Mouse (Mus musculus): ENCODE results near the gene Gtf3c5.

The Gtf3c5 gene

DNA sequence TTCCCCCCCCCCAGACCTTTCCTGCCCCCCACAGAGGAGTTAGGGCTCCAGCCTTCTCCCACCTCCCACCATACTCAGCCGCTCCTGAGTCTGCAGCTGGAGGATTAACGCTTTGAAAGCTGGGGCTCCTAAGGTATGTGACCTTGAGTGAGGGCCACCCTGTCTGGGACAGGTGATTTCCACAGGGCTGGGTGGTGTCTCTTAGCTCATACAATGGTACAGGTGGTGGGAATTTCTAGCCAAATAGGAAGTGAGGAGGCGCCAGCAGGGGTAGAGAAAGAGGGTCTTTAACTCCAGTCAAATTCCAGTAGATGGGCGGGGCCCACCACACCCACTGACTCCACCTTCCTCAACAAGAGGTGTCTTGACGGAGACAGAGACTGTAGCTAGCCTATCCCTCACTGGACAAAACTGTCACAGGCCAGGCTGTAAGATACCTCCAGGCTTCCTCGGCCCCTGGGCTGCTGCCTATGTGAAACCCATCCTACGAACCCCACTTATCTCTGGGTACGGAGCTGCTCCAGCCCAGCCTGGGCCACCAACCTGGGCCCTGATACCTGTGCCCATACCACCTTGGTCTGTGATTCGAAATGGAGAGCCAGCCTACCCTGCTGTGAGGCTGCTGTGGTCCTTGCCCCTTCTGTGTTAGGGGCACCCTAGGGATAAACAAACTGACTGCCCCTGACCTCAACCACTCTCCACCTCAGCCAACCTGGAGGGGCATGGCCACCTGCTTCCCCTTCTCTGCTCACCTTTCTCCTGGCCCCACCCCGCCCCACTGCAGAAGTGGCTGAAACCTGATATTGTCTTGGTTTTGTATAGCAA lies 24.0 kb upstream of the Gtf3c5 start:
- DNase-seq (ENCODE audit: low spot score in 2 of 2): no peak

DNA sequence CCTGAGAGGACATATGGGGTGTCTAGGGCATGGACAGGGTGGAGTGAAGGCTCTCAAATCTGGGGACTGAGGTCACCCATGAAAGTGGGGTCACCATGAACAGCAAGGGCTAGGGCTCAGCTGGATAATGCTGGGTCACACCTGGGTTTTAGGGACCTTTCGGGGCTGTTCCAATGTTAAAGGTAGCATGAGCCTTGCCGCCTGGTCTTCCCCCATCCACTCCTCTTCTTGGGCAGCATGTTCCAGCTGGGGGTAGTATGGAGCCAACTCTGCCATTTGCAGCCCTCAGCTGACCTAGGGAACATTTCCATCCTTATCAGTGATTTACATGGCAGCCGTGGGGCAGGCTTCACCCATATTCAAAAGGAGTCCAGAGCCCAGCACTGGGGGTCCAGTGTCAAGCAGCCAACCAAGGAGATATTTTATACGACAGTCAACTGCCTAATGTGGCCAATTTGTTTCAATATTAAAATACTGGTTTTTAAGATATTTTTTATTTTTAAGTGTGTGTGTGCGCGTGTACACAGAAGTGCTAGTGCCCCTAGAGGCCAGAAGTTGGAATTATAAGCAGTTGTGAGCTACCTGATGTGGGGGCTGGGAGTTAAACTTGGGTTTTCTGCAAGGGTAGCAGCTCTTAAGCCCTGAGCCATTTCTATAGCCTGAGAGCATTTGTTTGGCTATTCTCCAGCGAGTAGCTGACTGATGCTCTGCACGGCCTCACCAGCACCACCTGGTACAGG lies 23.2 kb upstream of the Gtf3c5 start:
- no peak for DNase-seq (ENCODE audit: low spot score in 2 of 2)

DNA sequence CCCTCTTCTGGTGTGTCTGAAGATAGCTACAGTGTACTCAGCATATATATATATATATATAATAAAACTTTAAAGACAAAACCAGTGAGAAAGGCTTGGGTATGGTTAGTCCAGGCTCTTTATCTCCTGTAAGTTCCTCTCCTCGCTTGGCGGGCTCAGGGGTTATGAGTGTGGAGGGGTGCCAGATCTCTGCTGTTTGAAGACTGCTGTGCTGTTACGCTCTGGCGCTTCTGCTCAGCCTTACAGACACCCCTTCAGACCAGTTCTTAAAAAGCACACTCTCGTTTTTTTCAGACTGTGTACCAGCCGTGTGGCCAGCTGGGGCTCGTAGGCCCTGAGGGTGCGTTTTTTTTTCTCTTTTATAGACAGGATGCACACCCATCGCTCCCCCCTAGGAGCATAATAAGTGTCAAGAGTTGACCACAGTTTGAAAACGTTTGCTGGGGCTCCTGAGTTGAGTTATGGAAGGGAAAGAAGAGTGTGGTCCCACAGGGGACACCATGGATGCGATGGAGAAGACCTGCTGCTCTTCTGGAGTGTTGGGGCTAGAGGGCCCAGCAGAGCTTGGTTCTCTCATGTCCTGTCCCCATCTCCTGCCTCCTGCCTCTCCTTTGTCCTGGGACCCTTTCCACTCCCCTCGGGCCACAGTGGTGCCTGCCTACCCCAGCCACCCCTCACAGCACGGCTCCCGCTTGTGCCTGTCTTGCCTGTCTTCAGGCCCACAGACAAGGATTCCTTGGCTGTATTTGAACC lies 22.4 kb upstream of the Gtf3c5 start:
- DNase-seq (ENCODE audit: low spot score in 2 of 2): no peak

DNA sequence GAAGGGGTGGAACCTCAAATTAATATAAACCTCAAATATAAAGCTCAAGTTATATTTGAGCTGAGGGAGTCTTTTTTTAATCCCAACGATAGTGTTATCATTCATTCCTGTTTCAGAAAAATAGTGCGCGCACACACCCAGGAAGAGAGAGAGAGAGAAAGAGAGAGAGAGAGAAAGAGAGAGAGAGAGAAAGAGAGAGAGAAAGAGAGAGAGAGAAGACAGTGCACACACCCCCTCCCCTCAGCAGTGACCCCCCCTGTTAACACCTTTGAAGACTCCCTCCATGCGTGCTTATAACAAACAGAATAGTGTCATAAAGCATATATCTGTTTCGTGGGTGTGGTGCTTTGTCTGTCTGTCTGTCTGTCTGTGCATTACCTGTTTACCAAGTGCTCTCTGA lies 20.0 kb upstream of the Gtf3c5 start:
- DNase-seq (ENCODE audit: low spot score in 2 of 2): no peak

DNA sequence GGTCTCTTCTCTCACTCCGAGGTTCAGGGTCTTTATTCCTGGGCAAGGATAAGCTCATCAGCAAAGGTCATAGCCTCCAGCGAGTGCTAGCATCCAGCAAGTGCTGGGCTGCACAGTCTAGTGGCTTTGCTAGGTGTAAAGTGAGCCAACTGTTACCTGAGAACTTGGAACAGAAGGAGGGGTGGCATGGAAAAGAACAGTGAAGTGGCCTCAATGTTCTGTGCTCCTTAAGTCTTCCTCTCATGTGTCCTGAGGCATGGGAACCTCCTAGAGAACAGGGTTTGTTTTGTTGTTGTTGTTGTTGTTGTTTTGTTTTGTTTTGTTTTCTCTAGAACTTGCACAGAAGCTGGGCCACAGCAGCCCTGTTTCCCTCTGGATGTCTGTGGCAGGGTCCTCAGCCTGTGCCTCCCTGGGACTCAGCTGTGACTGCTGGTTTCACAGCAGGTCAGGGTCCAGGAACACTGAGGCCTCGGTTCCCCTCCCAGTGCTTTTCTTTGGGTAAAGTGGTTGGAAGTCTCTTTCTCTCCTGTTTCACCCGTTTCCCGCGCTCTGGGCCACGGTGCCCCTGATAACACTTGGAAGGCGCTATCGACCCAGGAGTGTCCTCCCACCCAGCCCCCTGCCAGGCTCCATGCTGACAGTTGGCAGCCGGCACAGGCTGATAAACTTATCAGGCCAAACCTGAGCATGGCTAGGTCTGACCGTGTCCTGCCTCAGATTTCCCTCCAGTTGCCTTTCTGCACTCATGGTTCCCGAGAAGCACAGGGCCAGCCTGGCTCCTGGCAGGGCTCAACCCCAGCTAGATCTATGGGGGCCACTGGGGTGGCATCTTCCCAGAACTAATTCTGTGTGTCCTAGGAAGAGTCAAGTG lies 18.4 kb upstream of the Gtf3c5 start:
- no peak for DNase-seq (ENCODE audit: low spot score in 2 of 2)

DNA sequence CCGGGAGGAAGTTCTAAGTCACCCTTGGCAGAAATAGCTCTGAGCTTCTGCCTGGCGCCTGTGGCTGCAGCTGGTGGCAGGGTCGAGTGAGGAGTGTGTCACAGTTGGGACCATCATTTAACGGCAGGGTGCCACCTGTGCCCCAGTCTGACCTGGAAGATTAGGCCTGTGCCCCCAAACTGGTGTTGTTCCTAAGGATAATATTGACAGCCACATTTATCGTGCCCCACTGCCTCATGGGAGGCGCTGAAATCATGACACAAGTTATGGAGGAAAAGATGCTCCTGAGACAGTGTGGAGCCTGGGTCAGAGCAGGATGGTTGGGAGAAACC lies 16.0 kb upstream of the Gtf3c5 start:
- DNase-seq (ENCODE audit: low spot score in 2 of 2): no peak

DNA sequence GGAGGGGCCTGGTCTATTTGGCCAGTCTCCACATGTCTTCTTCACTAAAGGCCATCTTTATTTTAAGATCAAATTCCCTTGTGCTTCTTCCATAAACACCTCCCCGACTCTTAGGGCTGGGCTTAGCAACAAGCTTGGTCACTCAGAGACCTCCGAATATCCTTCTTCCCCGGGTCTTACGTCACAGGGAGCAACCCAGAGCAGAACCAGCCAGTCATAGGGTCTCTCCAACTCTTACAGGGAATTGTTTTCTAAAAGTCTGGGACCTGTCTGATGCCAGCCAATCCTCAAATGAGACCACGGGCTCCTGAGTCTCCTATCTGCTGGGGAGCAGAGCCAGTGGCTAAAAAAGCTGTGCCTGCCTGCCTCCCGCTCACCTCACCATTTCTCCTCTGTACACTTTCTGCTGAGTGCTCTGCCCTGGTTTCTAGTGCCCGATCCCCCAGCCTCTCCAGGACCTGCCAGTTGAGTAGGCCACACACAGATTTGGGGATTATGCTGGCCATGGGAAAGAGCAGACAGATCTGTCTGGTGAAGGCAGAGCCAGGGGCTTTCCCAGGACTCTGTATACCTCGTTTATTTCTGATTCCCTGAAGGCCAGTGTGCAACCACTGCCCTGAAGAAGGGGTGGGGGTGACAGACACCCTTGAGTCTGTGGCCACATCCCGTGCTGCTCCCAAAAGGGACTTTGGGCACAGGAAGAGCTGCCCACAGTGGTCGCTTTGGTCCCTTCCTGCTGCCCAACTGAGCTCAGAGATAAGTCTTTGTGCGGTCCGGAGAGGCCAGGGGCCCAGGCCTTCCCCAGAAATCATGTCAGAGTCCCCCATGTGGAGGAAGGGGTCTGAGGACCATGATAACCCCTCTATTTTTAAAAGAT lies 15.4 kb upstream of the Gtf3c5 start:
- DNase-seq (ENCODE audit: low spot score in 2 of 2): no peak

DNA sequence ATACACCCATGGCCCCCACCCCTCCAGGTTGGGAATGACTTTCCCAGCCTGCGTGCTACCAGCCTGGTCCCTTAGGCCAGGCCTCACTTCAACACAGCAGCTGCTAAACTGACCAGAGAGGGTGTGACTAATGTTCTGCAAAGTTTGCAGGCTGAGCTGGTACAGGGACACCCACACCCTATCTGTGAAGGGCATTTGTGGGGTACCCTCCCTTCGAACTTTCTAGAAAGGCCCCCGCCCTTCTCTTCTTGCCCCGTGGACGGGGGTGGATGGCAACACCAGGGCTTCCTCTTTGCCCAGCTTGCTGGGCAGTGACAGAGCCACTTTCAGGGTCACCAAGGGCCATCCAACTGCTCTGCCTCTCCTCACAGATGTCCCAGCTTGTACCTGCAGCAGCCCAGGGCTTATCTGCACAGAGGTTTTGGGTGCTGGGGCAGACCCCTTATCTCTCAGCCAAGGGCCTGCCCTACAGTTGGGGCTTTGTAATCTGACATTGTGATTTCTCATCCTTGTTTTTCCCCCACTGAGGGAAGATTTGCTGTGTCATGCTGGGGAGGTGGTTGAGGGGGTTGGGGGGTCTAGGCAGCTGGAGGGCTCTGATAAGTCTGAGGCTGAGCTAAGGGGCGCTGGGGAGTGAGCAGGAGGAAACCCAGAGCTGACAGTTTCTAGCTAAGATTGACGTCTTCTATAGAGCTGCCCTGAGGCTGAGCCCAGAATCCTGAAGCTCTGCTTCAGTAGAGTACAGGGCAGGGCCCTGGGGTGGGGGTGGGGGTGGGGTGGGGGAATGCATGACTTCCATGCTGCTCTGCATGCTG lies 14.4 kb upstream of the Gtf3c5 start:
- no peak for DNase-seq (ENCODE audit: low spot score in 2 of 2)

DNA sequence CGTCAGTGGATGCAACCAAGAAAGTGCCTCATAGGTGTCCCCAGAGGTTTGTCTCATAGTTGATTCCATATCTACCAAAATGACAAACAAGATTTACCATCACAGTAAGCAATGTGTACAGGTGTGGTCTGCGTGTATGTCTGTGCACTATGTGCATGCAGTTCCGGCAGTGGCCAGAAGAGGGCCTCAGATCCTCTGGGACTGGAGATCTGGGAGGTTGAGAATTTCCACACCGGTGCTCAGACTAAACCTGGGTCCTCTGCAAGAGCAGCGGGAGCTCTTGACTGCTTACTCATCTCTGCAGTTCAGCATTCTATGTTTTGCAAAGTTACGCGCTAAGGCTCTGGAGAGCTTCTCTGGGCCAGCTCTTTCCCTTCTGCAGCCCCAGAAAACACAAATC lies 13.4 kb upstream of the Gtf3c5 start:
- DNase-seq (ENCODE audit: low spot score in 2 of 2): no peak

DNA sequence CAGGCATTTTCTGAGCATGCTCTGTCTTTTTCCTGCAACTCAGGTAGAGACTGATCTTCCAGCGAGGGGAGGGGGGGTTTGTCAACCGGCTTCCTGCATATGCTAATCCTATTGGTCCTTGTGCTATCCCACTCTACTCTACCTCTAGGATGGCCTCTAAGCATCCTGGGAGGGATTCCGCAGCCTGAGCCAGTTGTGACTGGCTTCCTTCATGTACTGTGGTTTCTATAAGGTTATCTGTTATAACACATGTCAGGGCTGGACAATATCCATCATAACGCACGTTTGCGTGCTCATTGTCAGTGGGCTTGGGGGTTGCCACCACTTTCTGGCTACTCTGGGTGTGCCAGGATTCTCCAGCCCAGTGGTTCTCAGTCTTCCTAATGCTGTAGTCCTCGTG lies 12.5 kb upstream of the Gtf3c5 start:
- DNase-seq (ENCODE audit: low spot score in 2 of 2): no peak

DNA sequence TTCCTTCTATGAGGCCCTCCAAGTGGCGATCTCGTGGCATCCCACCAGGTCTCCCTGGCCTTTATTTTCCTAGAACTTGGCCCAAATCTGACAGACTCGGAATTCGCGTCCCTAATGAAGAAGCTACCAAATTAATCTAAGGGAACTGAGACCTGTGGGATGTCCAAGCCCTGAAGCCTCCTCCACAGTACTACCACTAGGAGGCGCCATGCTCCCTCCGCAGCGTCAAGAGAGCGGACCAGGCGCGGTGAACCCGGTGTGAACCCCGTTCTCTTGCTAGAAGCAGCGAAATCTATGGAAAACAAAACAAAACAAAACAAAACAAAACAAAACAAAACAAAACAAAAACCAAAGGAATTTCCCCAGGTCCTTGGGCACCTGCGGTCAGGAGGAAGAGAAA lies 9.3 kb upstream of the Gtf3c5 start:
- DNase-seq (ENCODE audit: low spot score in 2 of 2): no peak

DNA sequence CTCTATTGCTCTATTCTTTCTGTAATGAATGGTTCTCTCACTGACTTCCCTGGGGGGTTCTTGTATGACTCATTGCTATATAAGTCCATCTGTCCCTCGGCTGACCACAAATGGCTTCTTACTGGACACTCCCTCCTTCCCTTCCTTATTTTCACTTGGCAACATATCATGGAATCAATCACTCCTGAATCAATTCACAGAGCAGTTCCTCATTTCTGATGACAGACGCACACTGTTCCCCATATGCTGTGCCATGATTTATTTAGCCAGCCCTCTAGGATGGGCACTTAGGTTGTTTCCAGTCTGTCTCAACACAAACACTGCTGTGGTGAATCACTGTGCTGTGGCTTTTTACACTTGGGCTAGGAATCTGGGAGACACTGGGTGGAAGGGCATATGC lies 7.9 kb upstream of the Gtf3c5 start:
- DNase-seq (ENCODE audit: low spot score in 2 of 2): no peak

DNA sequence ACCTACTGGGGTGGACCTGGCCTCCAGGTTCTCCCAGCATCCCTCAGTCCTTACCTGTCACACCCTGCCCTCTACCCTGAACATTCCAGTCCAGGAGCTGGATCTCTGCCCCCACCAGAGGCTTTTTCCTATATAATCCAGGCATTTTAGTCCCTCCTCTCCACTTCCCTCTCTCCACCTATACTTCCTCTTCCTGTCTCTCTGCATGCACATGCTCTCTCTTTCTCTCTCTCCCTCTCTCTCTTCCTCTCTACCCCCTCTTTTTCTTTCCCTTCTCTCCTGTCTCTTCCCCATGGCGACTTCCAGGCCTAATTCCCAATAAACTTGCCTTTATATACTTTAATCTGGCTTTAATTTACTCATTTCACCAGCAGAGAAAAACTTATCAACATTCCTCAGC lies 5.0 kb upstream of the Gtf3c5 start:
- DNase-seq (ENCODE audit: low spot score in 2 of 2): no peak

DNA sequence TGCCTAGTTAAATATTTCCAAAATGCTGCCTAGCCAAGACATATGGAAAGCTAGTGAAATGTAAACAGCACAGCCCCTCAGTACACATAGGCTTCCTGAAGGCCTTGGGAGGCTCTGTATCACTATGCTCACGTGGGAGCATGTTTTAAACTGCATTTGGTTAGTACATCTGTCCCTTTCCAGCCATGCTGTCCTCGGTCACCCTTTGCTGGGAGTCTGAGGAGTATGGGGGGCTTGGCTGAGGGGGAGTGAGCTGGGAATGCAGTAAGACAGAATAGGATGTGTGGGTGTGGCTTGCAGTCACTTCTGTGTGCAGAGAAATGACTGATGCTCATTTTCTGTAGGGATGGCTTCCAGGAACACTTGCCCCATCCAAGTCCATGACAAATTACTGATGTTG lies 2.2 kb upstream of the Gtf3c5 start:
- DNase-seq (ENCODE audit: low spot score in 2 of 2): no peak

DNA sequence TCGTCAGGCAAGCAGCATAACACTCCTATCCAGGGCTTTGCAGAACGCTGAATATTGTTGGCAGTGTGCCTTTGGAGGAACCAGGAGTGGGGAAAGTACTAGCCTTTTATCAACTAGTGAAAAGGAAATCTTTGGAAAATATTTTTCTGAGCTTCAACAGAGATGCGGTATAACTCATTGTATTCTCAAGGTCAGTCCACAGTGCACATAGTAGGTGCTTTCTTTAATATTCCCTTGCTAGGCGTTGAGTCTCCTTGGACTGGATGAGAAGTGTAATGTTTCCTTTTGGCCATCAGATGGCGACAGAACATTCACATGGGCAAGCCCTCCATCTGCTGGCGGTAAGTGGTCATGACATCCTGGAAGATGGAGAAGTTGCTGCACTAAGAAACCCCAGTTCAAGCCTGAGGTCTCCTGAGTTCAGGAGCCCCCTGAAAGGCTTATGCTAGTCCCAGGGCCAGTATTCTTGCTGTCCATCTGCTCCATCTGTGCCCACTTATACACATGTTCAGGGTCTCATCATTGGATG lies 1.6 kb upstream of the Gtf3c5 start:
- peak; percentile 59 to 64 for DNase-seq (ENCODE audit: low spot score in 2 of 2)

DNA sequence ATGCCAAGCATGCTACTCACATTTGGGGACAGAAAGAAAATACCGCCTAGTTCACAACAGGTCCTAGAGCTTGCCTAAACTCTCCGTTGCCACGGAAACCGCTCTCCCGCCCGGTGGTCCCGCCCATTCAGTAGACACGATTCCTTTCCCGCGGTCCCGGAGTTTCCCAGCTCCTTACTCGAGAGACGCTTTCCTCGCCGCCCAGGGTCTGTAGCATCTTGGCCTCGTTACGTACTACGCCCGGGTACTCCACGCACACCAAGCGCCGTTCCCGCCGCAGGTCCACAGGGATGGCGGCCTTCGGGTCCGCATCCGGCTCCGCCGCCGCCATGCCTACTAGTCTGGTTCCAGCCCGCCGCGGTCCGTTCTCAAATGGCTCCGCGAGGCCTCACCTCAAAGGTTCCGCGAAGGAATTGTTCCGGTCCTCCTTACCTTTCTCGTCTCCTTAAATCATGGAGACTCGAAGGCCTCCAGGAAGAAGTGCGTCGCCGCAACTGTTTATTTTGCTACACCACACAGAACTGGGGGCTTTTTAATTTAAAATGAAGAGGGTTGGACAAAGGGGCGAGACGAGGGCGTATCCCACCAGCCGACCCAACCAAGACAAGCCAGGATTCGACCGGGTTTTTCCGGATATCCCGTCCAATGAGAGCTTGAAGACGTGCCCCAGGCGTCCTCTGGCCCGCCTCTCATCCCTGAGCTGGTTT lies 751 bp downstream of the Gtf3c5 start:
- peak; percentile 84 to 88 for DNase-seq (ENCODE audit: low spot score in 2 of 2)

DNA sequence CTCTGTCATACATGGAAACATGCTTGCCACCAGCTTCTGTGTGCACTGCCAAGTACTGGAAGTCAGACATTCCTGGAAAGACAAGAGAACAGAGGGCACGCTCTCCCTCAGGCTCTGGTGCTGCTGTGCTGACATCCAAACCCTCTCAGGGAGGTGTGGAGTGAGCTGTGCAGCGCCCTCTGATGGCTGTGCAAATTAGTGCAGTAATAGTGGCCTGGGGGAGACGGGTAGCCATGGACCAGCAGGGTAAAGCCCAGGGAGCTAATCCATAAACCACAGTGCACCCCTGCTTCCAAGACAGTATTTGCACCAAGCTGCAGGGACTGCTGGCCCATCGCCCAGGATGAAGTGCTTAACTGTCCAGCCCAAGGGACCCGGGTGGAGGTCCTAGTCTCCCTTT lies 5.5 kb downstream of the Gtf3c5 start:
- no peak for DNase-seq (ENCODE audit: low spot score in 2 of 2)

DNA sequence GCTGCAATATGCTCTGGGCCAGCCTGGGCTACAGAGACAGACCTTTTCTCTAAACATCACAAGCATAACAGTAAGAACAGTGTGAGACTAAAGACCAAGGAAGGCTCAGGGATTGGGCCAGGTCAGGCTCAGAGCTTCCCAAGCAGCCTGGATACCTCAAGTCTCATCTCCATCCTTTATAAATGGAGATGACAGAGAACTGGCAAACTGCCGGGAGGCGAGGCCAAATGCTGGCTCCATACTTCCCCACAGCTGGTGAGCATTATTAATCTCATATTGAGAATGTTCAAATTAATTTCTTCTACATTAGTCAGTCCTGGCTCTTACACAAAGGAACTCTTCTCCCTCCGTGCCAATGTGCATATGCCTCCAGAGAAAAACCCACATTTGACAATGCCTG lies 6.7 kb downstream of the Gtf3c5 start:
- no peak for DNase-seq (ENCODE audit: low spot score in 2 of 2)

DNA sequence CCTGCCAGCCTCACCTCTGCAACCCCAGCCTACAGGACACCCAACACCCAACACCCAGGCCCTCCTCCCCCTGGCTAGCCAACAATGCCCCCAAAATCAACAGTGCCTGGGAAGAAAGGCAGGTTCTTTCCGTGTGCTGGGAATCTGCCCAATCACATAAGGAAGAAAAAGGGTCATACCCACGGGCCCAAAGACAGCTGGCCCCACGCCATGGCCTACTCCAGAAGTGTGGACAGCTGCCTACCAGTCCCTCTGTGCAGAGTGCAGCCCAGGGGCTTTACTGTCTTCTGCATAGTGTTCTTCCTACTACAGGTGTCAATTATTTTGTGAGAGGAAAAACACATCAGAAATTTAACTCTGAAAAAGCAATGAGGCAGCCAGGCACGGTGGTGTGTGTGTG lies 8.2 kb downstream of the Gtf3c5 start:
- DNase-seq (ENCODE audit: low spot score in 2 of 2): no peak

All from frontal cortex, postnatal 25 days (tissue).